Mouse (Mus musculus): ENCODE data around the gene Cfap99. TPM values are rescaled to one million over a fixed set of nuclear protein-coding genes. Genes with fewer than 3 reads are reported as not detected.
A peak's percentile ranks its signal among the peaks of the same experiment; 100 is the strongest.

Cfap99 gene
- polyA plus RNA-seq, 1 experiment from 2014 or later: not detected

DNA sequence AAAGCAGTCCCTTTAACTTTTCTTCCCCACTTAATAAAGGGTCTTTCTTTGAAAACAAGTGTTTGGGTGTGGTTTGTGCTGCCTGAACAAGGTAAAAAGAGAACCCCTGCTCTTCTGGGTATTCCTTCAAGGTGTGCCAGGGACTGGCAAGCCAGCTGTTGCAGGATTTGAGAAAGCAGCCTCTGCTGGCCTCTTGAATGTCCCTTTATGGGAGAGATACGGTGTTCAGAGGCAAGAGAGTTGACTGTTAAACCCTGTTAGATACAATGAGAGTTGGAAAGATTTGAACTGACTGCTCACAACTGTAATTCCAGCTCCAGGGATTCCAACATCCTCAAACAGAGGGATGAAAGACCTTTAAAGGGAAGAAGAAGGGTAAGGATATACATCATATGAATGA lies 45.7 kb downstream of the Cfap99 start:
- H3K9ac ChIP-seq (ENCODE audit: low read length): no peak overlapping the region
- ATAC-seq (ENCODE audit: insufficient read depth, low FRiP score): no peak

DNA sequence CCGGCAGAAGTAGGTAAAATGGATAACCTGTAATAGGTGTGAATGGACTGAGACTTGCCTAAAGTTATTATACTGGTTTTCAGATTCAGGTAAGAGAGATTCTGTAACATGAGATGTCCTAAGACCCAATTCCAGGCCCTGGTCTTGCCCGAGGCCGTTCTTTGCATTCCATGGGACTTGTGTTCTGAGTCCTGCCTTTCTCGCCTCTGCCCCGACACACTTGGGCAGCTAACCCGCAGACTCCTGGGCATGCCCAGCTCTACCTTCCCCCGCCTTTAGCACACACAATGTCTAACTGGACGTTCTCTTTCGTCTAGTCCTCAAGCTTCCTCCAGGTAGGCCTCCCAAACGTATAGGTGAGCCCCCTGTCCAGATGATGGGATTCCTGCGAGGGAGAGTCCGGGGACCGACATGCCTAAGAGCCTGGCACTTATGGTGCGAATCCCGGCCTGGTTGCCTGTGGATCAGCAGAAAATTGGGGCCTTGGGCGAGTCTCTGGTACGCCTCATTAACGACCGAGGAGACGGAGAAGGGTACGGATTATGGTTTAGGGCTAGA lies 47.2 kb downstream of the Cfap99 start:
- H3K4me3 ChIP-seq (replicated peaks; ENCODE audit: low read length): peak overlapping the region; percentile 97
- H3K27ac ChIP-seq (ENCODE audit: low read length): peak overlapping the region; percentile 85
- peak overlapping the region; percentile 88 for H3K4me2 ChIP-seq (ENCODE audit: low read depth, low read length)
- no peaks in the 10 kb centered on the region for H3K36me3 ChIP-seq (ENCODE audit: control insufficient read depth, insufficient read depth, low read length)
- no peaks in the 10 kb centered on the region for H3K9me3 ChIP-seq (replicated peaks; ENCODE audit: control insufficient read depth, low read length)
- 1% methylated on average over 21 of the region's 21 CpGs for WGBS
- peaks cover 14% of the 10 kb centered on the region for H3K4me1 ChIP-seq (ENCODE audit: control insufficient read depth, insufficient read depth, low read length)
- peak overlapping the region; percentile 91 for H3K9ac ChIP-seq (ENCODE audit: low read length)
- ATAC-seq (ENCODE audit: insufficient read depth, low FRiP score): peak; percentile 49
- H3K27me3 ChIP-seq (ENCODE audit: control insufficient read depth, insufficient read depth, low read length): no peaks in the 10 kb centered on the region

More for the DNA sequence above, 45.7 kb downstream of the Cfap99 start:
- H3K27ac ChIP-seq (ENCODE audit: low read length): no peak overlapping the region
- H3K4me3 ChIP-seq (replicated peaks; ENCODE audit: low read length): no peak overlapping the region
- H3K4me1 ChIP-seq (ENCODE audit: control insufficient read depth, insufficient read depth, low read length): peaks cover 14% of the 10 kb centered on the region
- no peak overlapping the region for H3K4me2 ChIP-seq (ENCODE audit: low read depth, low read length)
- H3K9me3 ChIP-seq (replicated peaks; ENCODE audit: control insufficient read depth, low read length): no peaks in the 10 kb centered on the region
- H3K36me3 ChIP-seq (ENCODE audit: control insufficient read depth, insufficient read depth, low read length): no peaks in the 10 kb centered on the region
- 94% methylated on average over 1 of the region's 1 CpGs for WGBS
- no peaks in the 10 kb centered on the region for H3K27me3 ChIP-seq (ENCODE audit: control insufficient read depth, insufficient read depth, low read length)

DNA sequence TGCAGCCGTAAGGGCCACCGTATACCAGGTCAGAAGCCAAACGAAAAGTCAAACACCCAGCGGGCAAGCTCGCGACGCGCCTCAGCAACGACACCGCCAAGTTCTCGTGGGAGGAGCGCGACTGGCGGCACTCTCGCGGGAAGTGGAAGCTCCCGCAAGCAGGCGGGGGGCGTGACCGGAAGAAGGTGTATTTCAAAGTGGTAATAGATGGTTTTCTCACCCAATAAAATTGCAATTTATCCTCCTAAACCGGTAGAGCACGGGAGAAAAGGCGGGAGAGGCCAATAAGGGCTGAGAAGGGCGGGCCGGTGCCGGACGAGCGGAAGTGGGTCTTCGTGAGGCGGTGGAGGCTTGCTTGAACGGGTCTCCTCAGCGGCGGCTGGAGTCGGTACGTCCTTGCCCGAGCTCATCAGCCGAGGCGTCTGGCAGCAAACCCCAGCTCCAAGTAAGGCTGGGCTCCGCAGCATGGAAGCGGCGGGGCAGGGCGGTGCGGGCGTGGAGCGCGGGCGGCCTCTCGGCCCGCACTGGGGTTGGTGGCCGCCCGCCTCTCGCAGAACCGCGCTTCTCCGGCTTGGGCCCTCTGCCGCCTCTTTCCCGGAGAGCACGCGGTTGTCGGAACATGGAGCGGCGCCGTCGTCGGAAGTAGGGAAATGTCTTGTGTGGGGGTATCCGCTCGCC lies 47.8 kb downstream of the Cfap99 start, which contains the start of gene Rnf4:
Rnf4 (plus strand) TSS at position 193 of the 678 bp plus-strand sequence.
- Histone ChIP-seq H3K36me3 (ENCODE audit: control insufficient read depth, insufficient read depth, low read length) (no peaks in the 10 kb centered on the region), H3K27ac (ENCODE audit: low read length) (peak within 1 kb of the TSS; percentile 98), H3K9ac (ENCODE audit: low read length) (peak within 1 kb of the TSS; percentile 98), H3K27me3 (ENCODE audit: control insufficient read depth, insufficient read depth, low read length) (no peaks in the 10 kb centered on the region), H3K4me2 (ENCODE audit: low read depth, low read length) (peak within 1 kb of the TSS; percentile 89), H3K4me1 (ENCODE audit: control insufficient read depth, insufficient read depth, low read length) (peaks cover 14% of the 10 kb centered on the region), H3K4me3 (replicated peaks; ENCODE audit: low read length) (peak within 1 kb of the TSS; percentile 97), H3K9me3 (replicated peaks; ENCODE audit: control insufficient read depth, low read length) (no peaks in the 10 kb centered on the region)
- under 1% methylated on average over 67 of the region's 67 CpGs for WGBS
- ATAC-seq (ENCODE audit: insufficient read depth, low FRiP score): peak; percentile 97

DNA sequence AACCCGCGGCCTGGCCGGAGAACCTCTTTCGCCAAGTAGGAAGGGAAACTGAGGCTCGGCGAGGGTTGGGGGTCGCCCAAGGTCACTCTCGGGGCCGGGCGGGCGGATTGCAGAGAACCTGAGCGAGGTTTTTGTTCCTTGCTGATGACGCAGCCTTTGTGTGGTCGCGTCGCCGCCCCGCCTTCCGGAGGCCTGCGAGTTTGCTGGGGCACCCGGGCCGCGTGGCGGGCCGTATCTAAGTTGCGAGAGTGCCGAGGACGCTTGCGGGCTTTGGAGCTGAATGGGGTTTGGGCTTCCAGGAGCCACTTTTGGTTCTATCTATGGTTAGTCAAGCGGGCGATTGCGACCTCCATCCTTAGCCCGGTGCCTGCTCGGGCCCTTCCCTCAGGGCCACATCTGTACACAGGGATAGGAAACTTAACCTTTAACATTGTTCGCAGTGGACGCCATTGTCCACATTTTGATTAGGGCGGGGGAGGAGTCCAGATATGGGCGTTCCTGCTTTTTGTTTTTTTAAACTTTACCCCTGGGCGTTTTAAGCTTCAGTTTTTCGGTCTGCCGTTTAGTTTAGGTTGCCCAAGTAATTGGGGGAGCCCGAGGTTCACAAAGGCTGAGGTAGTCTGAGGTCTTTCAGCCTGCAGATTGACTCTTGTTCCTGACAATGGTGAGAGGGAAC lies 48.5 kb downstream of the Cfap99 start:
- under 1% methylated on average over 42 of the region's 42 CpGs for WGBS
- Histone ChIP-seq H3K36me3 (ENCODE audit: control insufficient read depth, insufficient read depth, low read length) (no peaks in the 10 kb centered on the region), H3K4me2 (ENCODE audit: low read depth, low read length) (peak overlapping the region; percentile 89), H3K9ac (ENCODE audit: low read length) (peak overlapping the region; percentile 98), H3K27me3 (ENCODE audit: control insufficient read depth, insufficient read depth, low read length) (no peaks in the 10 kb centered on the region), H3K9me3 (replicated peaks; ENCODE audit: control insufficient read depth, low read length) (no peaks in the 10 kb centered on the region), H3K4me3 (replicated peaks; ENCODE audit: low read length) (peak overlapping the region; percentile 97), H3K4me1 (ENCODE audit: control insufficient read depth, insufficient read depth, low read length) (peaks cover 14% of the 10 kb centered on the region), H3K27ac (ENCODE audit: low read length) (peak overlapping the region; percentile 98)
- ATAC-seq (ENCODE audit: insufficient read depth, low FRiP score): peak; percentile 59; the same call in 1 of the 2 replicates

DNA sequence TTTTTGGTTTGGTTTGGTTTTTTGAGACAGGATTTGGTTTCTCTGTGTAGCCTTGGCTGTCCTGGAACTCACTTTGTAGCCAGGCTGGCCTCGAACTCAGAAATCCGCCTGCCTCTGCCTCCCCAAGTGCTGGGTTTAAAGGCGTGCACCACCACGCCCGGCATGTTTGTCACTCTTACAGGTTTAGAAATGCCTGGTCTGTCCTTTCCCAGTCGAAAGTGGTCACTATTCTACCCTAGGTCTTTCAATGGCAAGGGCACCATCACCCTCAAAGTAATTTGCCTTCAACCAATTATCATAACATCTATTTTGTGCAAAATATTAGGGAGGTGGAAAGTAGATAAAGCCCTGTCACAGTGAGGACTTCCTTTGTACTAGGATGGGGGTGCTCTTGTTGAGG lies 51.8 kb downstream of the Cfap99 start:
- no peaks in the 10 kb centered on the region for H3K27me3 ChIP-seq (ENCODE audit: control insufficient read depth, insufficient read depth, low read length)
- no peak for ATAC-seq (ENCODE audit: insufficient read depth, low FRiP score)
- WGBS: 95% methylated on average over 6 of the region's 6 CpGs
- H3K27ac ChIP-seq (ENCODE audit: low read length): no peak overlapping the region
- no peak overlapping the region for H3K4me3 ChIP-seq (replicated peaks; ENCODE audit: low read length)
- 0 out of 2 replicates have a peak, but pooled peaks cover 2% of the 10 kb centered on the region for H3K36me3 ChIP-seq (ENCODE audit: control insufficient read depth, insufficient read depth, low read length)
- no peaks in the 10 kb centered on the region for H3K9me3 ChIP-seq (replicated peaks; ENCODE audit: control insufficient read depth, low read length)
- H3K9ac ChIP-seq (ENCODE audit: low read length): no peak overlapping the region
- H3K4me2 ChIP-seq (ENCODE audit: low read depth, low read length): no peak overlapping the region
- H3K4me1 ChIP-seq (ENCODE audit: control insufficient read depth, insufficient read depth, low read length): peaks cover 14% of the 10 kb centered on the region

DNA sequence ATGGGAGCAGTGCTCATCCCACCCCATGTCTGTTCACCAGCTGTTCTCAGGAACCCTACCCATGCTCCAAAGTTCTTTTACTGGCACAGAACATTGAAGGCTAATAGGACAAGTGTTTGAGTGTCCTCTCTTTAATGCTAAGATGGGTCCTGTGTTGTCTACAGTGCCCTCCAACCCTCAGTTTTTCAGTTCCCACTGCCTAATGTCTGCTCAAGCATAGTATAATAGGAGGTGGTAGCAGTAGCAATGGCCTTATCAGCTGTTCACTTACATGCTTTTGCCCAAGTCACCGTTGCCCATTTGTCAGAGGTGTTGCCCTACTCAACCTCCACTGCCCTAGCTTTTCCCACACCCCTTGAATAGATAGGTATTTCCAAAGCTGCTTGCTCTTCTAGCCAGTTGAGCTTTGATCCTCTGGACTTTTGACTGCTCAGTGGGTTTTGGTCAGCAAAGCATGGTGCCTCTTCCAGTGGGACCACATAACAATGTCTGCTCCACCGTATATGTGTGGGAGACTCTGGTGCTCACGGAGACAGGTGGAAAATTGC lies 63.8 kb downstream of the Cfap99 start:
- ATAC-seq (ENCODE audit: insufficient read depth, low FRiP score): no peak
- no peaks in the 10 kb centered on the region for H3K27me3 ChIP-seq (ENCODE audit: control insufficient read depth, insufficient read depth, low read length)
- WGBS: 96% methylated on average over 3 of the region's 3 CpGs
- no peak overlapping the region for H3K4me2 ChIP-seq (ENCODE audit: low read depth, low read length)
- no peak overlapping the region for H3K9ac ChIP-seq (ENCODE audit: low read length)
- no peaks in the 10 kb centered on the region for H3K9me3 ChIP-seq (replicated peaks; ENCODE audit: control insufficient read depth, low read length)
- H3K36me3 ChIP-seq (ENCODE audit: control insufficient read depth, insufficient read depth, low read length): peaks cover 38% of the 10 kb centered on the region
- H3K27ac ChIP-seq (ENCODE audit: low read length): no peak overlapping the region
- no peak overlapping the region for H3K4me3 ChIP-seq (replicated peaks; ENCODE audit: low read length)
- no peaks in the 10 kb centered on the region for H3K4me1 ChIP-seq (ENCODE audit: control insufficient read depth, insufficient read depth, low read length)

DNA sequence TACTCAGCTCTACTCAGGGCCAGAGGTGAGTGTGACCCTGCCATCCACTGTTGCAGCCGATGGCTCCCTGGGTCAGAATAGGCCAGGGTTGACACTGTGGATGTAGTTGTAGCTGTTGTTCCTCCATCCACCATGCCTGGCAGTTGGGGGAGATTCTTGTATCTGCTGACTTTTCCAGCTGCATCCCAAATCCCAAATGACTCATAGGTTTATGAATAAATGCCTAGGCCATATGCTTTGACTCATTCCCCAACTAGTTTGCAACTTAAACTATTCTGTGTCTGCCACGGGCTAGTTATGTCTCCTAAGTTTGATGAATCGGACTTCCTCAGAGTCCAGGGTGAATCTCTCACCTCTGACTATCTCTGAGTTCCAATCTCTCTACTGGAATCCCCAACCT lies 71.9 kb downstream of the Cfap99 start:
- Histone ChIP-seq H3K9me3 (replicated peaks; ENCODE audit: control insufficient read depth, low read length) (no peaks in the 10 kb centered on the region), H3K27me3 (ENCODE audit: control insufficient read depth, insufficient read depth, low read length) (no peaks in the 10 kb centered on the region), H3K27ac (ENCODE audit: low read length) (no peak overlapping the region), H3K36me3 (ENCODE audit: control insufficient read depth, insufficient read depth, low read length) (peaks cover 9% of the 10 kb centered on the region; the same call in 1 of the 2 replicates), H3K4me2 (ENCODE audit: low read depth, low read length) (no peak overlapping the region), H3K4me1 (ENCODE audit: control insufficient read depth, insufficient read depth, low read length) (no peaks in the 10 kb centered on the region), H3K9ac (ENCODE audit: low read length) (no peak overlapping the region), H3K4me3 (replicated peaks; ENCODE audit: low read length) (no peak overlapping the region)
- 82% methylated on average over 3 of the region's 3 CpGs for WGBS
- no peak for ATAC-seq (ENCODE audit: insufficient read depth, low FRiP score)

DNA sequence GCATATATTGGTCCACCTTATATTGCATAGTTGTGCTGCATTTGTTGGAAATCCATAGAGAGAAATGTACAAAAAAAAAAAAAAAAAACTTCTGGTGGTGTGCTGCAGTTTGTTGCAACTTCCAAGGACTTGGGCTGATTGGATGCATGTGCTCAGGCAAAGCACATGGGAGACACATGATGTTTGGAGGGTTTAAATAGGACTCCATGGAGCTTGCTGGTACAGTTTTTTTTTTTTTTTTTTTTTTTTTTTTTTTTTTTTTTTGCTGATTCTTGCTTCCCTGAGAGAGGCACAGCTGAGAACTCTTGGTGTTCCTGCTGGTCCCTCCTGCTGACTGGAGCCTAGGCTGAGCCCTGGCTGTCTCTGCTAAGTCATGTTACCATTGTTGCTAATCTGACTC lies 74.7 kb downstream of the Cfap99 start:
- Histone ChIP-seq H3K27ac (ENCODE audit: low read length) (no peak overlapping the region), H3K4me3 (replicated peaks; ENCODE audit: low read length) (no peak overlapping the region), H3K9ac (ENCODE audit: low read length) (no peak overlapping the region), H3K36me3 (ENCODE audit: control insufficient read depth, insufficient read depth, low read length) (no peaks in the 10 kb centered on the region), H3K4me1 (ENCODE audit: control insufficient read depth, insufficient read depth, low read length) (no peaks in the 10 kb centered on the region), H3K9me3 (replicated peaks; ENCODE audit: control insufficient read depth, low read length) (no peaks in the 10 kb centered on the region), H3K4me2 (ENCODE audit: low read depth, low read length) (no peak overlapping the region), H3K27me3 (ENCODE audit: control insufficient read depth, insufficient read depth, low read length) (no peaks in the 10 kb centered on the region)
- no peak for ATAC-seq (ENCODE audit: insufficient read depth, low FRiP score)

Measured in stomach, embryonic 16.5 days (tissue).